Mouse (Mus musculus) ES-E14 (cell line): ENCODE data around the gene Crygf.

Experiments used
- HCFC1 ChIP-seq: IDR thresholded peaks from 2 replicates; pipeline ENCODE4 v1.6.1; 2012; ENCODE audit warnings: low read length, inconsistent platforms, borderline replicate concordance; ENCODE audit not compliant: insufficient read depth
- ZNF384 ChIP-seq: IDR thresholded peaks from 2 replicates; pipeline ENCODE4 v1.6.1; 2012; ENCODE audit warnings: low read depth, low read length, inconsistent platforms

DNA sequence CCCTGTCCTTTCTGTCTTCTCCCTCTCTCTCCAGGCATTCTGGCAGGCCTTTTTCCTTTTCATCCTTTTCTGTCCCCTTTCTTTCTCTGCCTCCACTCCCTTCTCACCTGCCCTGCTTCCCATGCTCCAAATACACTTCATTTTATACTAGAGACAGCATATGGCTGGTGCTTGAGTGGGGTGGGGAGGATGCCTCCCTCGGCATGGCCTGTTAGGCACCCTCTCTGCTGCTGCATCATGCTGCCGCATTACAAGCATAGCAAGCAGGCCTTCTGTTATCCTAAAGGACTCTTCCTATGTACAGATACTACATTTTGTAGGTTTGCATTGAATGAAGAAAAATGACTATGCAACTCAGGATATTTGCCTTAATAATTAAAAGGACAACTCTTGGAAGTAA, 3.7 kb downstream of the Crygf start:
- TF ChIP-seq ZNF384 (no peak), HCFC1 (no peak)
